Mouse (Mus musculus) stomach, postnatal 0 days (tissue): ENCODE results near the gene Dnajc5. TPM values are rescaled to one million over a fixed set of nuclear protein-coding genes. Genes with fewer than 3 reads are reported as not detected.

ENCODE experiments used
- ATAC-seq: fragments of 200-750 bp; cut with Nextera tagmentation; 2 replicates; pipeline ENCODE4 v1.8.0; 2017; ENCODE audit not compliant: low FRiP score, low TSS enrichment
- DNase-seq: peaks from one replicate; pipeline ENCODE4 v3.0.0-alpha.2; 2016; ENCODE audit warnings: low spot score
- H3K27ac ChIP-seq: fragments of 300-500 bp; sonication (generic); replicated peaks from 2 replicates; pipeline ENCODE4 v1.5.1; 2014; ENCODE audit warnings: mild to moderate bottlenecking, control low read depth
- H3K27me3 ChIP-seq: fragments of 300-500 bp; sonication (generic); 2 replicates; pipeline ENCODE4 v1.6.1; 2014; ENCODE audit warnings: low read length; ENCODE audit not compliant: control insufficient read depth, insufficient read depth
- H3K36me3 ChIP-seq: fragments of 300-500 bp; sonication (generic); 2 replicates; pipeline ENCODE4 v1.6.1; 2014; ENCODE audit warnings: low read length, mixed read lengths; ENCODE audit not compliant: control insufficient read depth, insufficient read depth
- H3K4me1 ChIP-seq: fragments of 300-500 bp; sonication (generic); replicated peaks from 2 replicates; pipeline ENCODE4 v1.6.1; 2014; ENCODE audit warnings: antibody characterized with exemption; ENCODE audit not compliant: control insufficient read depth, insufficient read depth
- H3K4me2 ChIP-seq: fragments of 300-500 bp; sonication (generic); replicated peaks from 2 replicates; pipeline ENCODE4 v1.6.1; 2014; ENCODE audit warnings: low read depth, mild to moderate bottlenecking, control low read depth, moderate library complexity
- H3K4me3 ChIP-seq: fragments of 300-500 bp; sonication (generic); 2 replicates; pipeline ENCODE4 v1.5.1; 2014; ENCODE audit warnings: low read depth, low read length, control low read depth
- H3K9ac ChIP-seq: fragments of 300-500 bp; sonication (generic); 2 replicates; pipeline ENCODE4 v1.6.1; 2014; ENCODE audit warnings: mild to moderate bottlenecking, low read length, control low read depth, mixed read lengths
- H3K9me3 ChIP-seq: fragments of 300-500 bp; sonication (generic); 2 replicates; pipeline ENCODE4 v1.6.1; 2016; ENCODE audit warnings: low read length; ENCODE audit not compliant: control insufficient read depth
- CTCF ChIP-seq: IDR thresholded peaks from 2 replicates; pipeline ENCODE4 v1.5.1; 2016; ENCODE audit warnings: antibody characterized with exemption, low read depth, mild to moderate bottlenecking, moderate library complexity
- EP300 ChIP-seq: optimal IDR thresholded peaks from 2 replicates; pipeline ENCODE3; 2016; ENCODE audit warnings: antibody characterized with exemption
- WGBS: fragments of 180-500 bp; shearing (Covaris S2); extraction: QIAGEN DNeasy Blood & Tissue Kit; methylation state at CpG from one replicate; pipeline ENCODE4 v1.1.7; 2014; 5-methylcytosine and 5-hydroxymethylcytosine counted together
- polyA plus RNA-seq: library from polyadenylated mRNA; unstranded; fragments of >200 nt; fragmentation: Nextera tagmentation; extraction: Ambion mirVana; gene quantifications from 2 replicates; pipeline ENCODE4 v1.2.1, GENCODE M21; 2015

Gene Dnajc5
- polyA plus RNA-seq, 1 experiment from 2014 or later: 52.7 TPM

DNA sequence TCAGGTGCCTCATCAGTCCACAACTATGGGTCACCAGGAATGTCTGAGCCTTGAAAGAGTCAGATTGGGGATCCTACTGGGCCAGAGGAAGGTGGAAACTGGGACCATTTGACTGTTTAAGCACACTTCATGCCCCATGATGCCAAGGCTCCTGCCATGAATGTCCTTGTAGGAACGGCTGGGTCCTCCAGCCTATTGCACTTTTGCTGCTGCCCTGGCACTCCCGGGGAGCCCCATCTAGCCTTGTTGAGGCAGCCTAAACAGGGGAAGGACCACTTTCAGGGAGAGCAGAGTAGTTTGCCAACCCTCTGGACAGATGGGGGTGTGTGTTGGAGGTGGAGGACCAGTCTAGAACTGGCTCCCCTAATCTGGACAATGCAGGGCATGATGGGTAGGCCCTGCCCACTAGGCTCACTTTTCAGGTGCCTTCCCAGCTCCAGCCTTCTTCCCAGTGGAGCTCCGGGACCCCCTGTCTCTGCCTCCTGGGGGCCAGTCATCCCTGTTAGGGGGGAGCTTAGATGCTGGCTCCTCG lies 64.2 kb downstream of the Dnajc5 start, which contains the start of gene Uckl1:
Gene Uckl1 (minus strand): TSS at position 482 of the 532 bp plus-strand sequence.
- 88% methylated on average over 4 of the region's 4 CpGs for WGBS
- peaks cover 7% of the 10 kb centered on the region for H3K4me1 ChIP-seq
- H3K9ac ChIP-seq: no peak within 1 kb of the TSS
- H3K9me3 ChIP-seq: no peaks in the 10 kb centered on the region
- ATAC-seq: no peak
- TF ChIP-seq CTCF: no peak
- TF ChIP-seq EP300: no peak
- DNase-seq: no peak
- H3K4me3 ChIP-seq: no peak within 1 kb of the TSS
- H3K27ac ChIP-seq: no peak within 1 kb of the TSS
- no peak within 1 kb of the TSS for H3K4me2 ChIP-seq
- peaks cover 22% of the 10 kb centered on the region; the same call in 1 of the 2 replicates for H3K36me3 ChIP-seq
- no peaks in the 10 kb centered on the region for H3K27me3 ChIP-seq

GRCm38 (mm10) chr2:181585506-181585905 lies 65.2 kb downstream of the Dnajc5 start:
- H3K9me3 ChIP-seq: no peaks in the 10 kb centered on the region
- DNase-seq: no peak
- peaks cover under 1% of the 10 kb centered on the region; the same call in 1 of the 2 replicates for H3K4me1 ChIP-seq
- ATAC-seq: no peak
- WGBS: 92% methylated on average over 5 of the region's 5 CpGs
- peaks cover 24% of the 10 kb centered on the region; the same call in 1 of the 2 replicates for H3K36me3 ChIP-seq
- H3K27ac ChIP-seq: no peak overlapping the region
- H3K4me2 ChIP-seq: no peak overlapping the region
- no peak for TF ChIP-seq CTCF
- no peak for TF ChIP-seq EP300
- no peak overlapping the region for H3K9ac ChIP-seq
- no peak overlapping the region for H3K4me3 ChIP-seq
- no peaks in the 10 kb centered on the region for H3K27me3 ChIP-seq

DNA sequence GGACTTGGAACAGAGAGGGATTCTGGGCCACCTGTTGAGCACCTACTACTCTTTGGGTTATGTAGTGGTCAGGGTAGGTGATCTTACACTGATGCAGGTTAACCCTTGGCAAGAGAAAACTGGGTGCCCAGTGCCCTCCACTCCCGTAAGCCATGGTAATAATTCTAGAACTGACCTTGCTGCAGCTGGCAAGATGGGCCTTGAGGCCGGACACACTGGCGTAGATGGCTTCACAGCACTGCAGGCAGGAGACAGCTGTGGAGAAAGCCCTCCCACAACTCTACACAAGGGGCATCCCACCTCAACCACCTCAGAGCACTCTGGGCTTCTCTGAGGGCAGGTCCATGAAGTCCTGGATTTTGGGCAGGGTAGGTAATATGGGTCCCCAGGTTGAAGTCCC lies 65.8 kb downstream of the Dnajc5 start:
- Histone ChIP-seq H3K4me2 (no peak overlapping the region), H3K27ac (no peak overlapping the region), H3K4me1 (no peaks in the 10 kb centered on the region), H3K4me3 (no peak overlapping the region), H3K9me3 (no peaks in the 10 kb centered on the region), H3K36me3 (peaks cover 24% of the 10 kb centered on the region; the same call in 1 of the 2 replicates), H3K27me3 (no peaks in the 10 kb centered on the region), H3K9ac (no peak overlapping the region)
- no peak for DNase-seq
- WGBS: 95% methylated on average over 3 of the region's 3 CpGs
- TF ChIP-seq CTCF (no peak), EP300 (no peak)
- no peak for ATAC-seq

- ATAC-seq: no peak
- H3K4me1 ChIP-seq: 0 out of 2 replicates have a peak, but pooled peaks cover 2% of the 10 kb centered on the region
- DNase-seq: no peak
- no peak overlapping the region for H3K9ac ChIP-seq
- H3K4me3 ChIP-seq: no peak overlapping the region
- H3K36me3 ChIP-seq: peaks cover 24% of the 10 kb centered on the region; the same call in 1 of the 2 replicates
- WGBS: 74% methylated on average over 4 of the region's 6 CpGs
- H3K27me3 ChIP-seq: no peaks in the 10 kb centered on the region
- H3K9me3 ChIP-seq: no peaks in the 10 kb centered on the region
- TF ChIP-seq CTCF (peak; percentile 48), EP300 (no peak)
- H3K4me2 ChIP-seq: no peak overlapping the region
- H3K27ac ChIP-seq: no peak overlapping the region
These were observed 67.5 kb downstream of the Dnajc5 start for GRCm38 (mm10) chr2:181587796-181588195.

GRCm38 (mm10) chr2:181588229-181588780 lies 68.0 kb downstream of the Dnajc5 start:
- H3K4me3 ChIP-seq: no peak overlapping the region
- DNase-seq: no peak
- ATAC-seq: no peak
- H3K36me3 ChIP-seq: peaks cover 24% of the 10 kb centered on the region; the same call in 1 of the 2 replicates
- no peak for TF ChIP-seq EP300
- TF ChIP-seq CTCF: no peak
- 0 out of 2 replicates have a peak, but pooled peaks cover 2% of the 10 kb centered on the region for H3K4me1 ChIP-seq
- H3K9me3 ChIP-seq: no peaks in the 10 kb centered on the region
- H3K4me2 ChIP-seq: no peak overlapping the region
- 91% methylated on average over 11 of the region's 11 CpGs for WGBS
- no peaks in the 10 kb centered on the region for H3K27me3 ChIP-seq
- no peak overlapping the region for H3K9ac ChIP-seq
- H3K27ac ChIP-seq: no peak overlapping the region

GRCm38 (mm10) chr2:181589011-181589731 lies 68.9 kb downstream of the Dnajc5 start:
- no peak for TF ChIP-seq CTCF
- no peak for TF ChIP-seq EP300
- Histone ChIP-seq H3K9ac (no peak overlapping the region), H3K36me3 (peaks cover 24% of the 10 kb centered on the region; the same call in 1 of the 2 replicates), H3K4me1 (0 out of 2 replicates have a peak, but pooled peaks cover 2% of the 10 kb centered on the region), H3K27me3 (no peaks in the 10 kb centered on the region), H3K9me3 (no peaks in the 10 kb centered on the region), H3K4me3 (no peak overlapping the region), H3K27ac (no peak overlapping the region), H3K4me2 (no peak overlapping the region)
- no peak for ATAC-seq
- WGBS: 93% methylated on average over 10 of the region's 10 CpGs
- no peak for DNase-seq
